Mouse (Mus musculus) urinary bladder, postnatal 25 days (tissue): ENCODE results near the gene Tube1.

Experiments
- DNase-seq: peaks from one replicate; pipeline ENCODE4 v3.0.0; 2022; ENCODE audit warnings: low spot score

The Tube1 gene

DNA sequence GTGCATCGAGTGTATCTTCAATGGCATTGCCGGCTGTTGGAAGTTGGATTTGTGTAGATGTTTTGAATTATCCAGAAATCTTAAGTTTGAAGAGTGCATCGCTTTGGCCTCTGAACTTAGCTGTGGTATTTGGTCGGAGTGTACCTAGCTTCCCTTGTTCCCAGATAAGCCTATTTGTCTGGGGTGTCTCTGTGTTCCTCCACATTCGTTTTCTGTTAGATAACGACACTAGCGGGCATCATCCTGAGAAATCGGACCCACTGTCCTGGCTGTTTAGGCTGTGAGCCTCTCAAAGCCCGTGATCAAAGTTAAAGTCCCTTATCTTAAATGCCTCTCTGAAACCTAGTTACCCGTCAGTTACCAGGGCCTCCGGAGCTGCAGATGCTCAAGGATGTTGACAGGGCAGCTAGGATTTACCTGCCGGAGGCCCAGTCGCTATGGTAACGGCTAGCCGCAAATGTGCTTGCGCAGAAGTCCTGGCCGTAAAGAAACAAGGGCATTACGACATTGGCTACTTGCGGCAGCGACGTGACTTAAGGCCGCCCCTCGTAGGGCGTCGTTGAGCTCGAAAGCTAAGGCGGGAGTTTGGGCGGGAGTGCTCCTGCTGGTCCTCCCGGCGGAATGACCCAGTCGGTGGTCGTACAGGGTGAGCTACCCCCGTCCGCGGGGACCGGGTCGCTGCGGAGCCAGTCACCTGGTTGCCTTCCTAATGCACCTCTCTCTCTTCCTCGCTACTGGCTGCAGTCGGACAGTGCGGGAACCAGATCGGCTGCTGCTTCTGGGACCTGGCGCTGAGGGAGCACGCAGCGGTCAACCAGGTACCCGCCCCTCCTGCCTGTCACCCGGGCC lies at the start of gene Tube1, which contains the start of gene Fam229b:
Tube1 (plus strand) TSS at position 515 of the 849 bp plus-strand sequence.
Fam229b (minus strand) TSS at position 453 of the 849 bp plus-strand sequence.
- DNase-seq, result peak; percentile 81

DNA sequence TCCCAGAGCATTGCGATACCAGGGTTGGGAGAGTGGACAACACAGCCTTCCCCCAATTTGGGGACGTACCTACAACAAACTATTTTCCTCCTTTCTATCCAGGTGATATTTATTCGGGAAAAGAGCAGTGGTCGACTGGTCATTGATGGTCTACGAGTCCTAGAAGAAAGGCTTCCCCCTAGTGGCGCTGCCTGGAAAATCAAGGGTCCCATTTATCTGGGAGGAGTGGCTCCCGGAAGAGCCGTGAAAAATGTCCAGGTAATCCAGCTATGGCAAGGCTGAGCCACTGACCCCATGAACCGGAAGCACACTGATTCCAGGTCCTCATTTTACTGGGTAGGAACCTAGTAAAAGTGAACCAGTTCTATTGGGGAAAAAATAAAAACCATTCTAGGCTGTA lies 36.8 kb upstream of the Tube1 start:
- DNase-seq, result peak; percentile 11

GRCm38 (mm10) chr10:39098746-39099145 lies 35.0 kb upstream of the Tube1 start:
- DNase-seq, result no peak

- no peak for DNase-seq
Observed at GRCm38 (mm10) chr10:39104803-39105449, 28.9 kb upstream of the Tube1 start.

DNA sequence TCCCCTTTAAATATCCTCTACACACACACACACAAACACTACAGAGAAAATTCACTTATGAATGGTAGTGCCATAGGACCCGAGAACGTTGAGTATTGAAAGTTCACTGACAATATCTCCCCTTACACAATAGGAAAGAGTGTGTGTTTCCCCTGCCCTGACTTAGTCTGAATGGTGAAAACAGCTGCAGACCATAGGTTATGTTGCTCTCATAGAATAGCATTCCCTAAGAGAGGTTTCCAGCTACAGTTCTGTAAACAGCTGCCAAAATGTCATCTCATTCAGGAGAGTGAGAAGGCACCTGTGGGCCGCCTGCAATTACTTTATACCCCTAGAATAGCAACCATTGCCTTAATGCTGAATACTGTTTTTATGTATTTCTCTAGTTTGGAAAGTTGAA lies 27.4 kb upstream of the Tube1 start:
- DNase-seq, result no peak

- DNase-seq, result no peak
Observed at GRCm38 (mm10) chr10:39106935-39107334, 26.8 kb upstream of the Tube1 start.

DNA sequence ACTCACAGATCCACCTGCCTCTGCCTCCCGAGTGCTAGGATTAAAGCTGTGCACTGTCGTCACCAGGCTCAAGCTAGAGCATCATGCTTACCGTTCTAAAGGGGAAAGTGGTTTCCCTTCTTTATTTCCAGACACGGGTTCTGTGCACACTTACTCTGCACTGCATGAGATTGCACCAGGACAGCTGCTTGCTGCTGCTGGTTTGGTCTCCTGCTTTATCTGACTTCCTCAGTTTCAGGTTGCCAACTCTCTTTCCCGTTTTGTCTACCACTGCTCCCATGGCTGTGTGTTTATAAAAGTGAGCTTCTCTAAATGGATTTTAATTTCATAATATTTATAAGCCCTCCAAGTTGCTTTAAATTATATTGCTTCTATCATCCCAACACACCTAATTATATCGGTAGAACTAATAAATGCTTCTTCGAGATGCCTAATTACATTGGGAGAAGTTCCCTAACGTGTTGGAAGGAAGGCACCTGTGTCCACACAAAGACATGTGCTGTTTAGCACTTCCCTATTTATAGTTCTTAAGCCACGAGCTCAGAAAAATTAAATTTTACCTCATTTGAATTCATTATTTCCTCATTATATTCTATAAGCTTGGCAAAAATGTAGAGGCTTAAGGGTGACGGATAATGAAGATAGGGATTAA lies 24.8 kb upstream of the Tube1 start:
- DNase-seq, result no peak

DNA sequence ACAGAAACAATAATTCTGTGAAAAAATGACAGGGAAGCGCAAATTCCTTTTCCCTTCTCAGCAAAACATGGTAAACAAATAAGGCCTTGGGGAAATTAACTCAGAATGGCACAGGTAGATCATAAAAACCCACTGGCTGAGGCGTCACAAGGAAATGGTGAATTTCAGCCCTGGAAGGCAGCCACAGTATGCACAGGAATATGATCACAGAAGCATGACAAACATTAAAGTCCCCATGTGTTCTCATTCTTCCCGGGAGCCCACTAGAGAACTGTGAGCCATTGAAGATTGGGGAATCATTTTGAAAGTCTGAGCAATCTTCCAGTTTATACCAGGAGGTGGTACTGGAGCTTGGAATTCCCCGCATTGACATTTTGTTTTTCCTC lies 24.3 kb upstream of the Tube1 start:
- no peak for DNase-seq

DNA sequence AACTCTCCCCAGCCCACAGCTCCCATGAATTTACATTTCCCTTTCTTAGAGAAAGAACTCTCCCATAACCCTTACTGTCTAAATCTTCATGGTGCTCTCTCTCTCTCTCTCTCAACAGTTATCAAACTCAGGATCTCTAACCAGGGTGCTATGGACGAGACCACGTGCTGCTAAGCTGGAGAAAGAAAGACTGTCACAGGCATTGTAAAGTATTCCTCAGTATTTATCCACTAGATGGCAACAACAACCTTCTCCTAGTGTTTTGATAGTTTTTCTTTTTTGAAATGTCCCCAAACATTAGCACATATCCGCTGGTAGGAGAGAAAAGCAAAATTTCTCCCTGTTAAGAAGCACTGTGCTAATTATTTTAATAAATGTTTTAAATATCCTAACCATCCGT lies 12.4 kb upstream of the Tube1 start:
- DNase-seq, result no peak

DNA sequence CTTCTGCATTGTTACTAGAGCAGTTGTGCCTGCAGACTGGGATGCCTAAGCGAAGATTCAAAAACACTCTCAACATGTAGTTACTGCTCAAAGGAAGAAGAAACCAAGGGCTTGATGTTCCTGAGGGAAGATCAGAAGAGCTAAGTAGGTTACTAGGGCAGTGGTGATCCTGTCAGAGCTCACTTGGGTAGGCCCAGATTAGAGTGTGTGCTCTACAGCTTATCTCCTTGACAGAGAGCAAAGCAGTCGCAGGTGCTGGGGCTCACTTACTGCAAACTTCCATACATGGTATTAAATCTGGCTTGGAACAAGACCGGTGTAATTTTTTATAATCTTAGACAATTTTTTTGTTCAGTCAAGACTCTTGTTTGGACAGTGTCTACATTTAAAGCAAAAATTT lies 4.0 kb downstream of the Tube1 start:
- no peak for DNase-seq

DNA sequence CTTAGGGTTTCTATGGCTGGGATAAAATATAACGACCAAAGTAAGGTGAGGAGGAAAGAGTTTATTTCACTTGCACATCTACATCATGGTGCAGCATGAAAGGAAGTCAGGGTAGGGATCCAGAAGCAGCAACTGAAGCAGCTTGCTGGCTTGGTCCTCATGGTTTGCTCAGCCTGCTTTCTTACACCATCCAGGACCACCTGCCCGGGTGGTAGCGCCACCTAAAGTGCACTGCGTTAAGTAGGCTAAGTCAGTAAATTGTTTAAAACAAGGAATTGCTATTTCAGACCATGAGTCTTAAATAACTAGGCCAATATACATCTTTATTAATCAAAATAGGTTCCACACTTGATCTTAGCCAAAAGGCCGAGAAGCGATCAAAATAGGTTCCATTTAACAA lies 5.0 kb downstream of the Tube1 start:
- no peak for DNase-seq

DNA sequence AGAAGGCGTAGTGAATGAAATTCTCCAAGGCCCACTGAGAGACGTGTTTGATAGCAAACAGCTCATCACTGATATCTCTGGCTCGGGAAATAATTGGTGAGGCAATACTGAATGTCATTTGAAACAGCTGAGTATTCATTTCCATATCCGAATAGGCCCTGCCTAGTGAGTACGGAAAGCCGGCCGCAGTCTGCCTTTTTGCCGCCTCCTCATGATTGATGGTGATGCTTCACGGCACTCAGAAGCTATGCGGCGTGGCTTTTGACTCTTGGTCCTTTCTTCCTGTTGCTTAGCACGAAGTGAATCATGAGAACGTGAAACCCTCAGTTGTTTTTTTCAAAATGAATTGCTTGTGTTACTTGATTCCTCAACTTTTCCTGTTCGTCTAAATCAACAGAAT lies 7.1 kb downstream of the Tube1 start:
- DNase-seq, result no peak

GRCm38 (mm10) chr10:39141401-39141800 lies 7.6 kb downstream of the Tube1 start:
- no peak for DNase-seq

- DNase-seq, result no peak
Observed at GRCm38 (mm10) chr10:39142216-39142615, 8.4 kb downstream of the Tube1 start.

DNA sequence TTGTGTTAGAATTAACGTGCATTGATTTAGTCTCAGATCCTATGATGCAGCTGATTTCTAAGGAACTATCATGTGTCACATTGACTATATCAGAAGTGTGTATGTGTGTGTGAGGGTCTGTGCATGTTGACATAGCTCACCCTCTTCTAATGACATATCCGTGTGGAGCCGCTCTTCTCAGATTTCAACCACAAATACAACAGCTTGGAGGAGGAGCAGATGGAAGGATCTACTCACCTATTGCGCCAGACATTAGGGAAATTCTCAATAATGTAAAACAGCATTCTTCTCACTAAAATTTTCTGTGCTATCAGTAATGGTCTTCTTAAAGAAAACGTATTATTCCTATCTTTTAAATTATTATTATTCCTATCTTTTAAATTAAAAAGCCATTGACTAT lies 22.9 kb downstream of the Tube1 start:
- no peak for DNase-seq

- DNase-seq, result no peak
Observed at GRCm38 (mm10) chr10:39157321-39157720, 23.5 kb downstream of the Tube1 start.

DNA sequence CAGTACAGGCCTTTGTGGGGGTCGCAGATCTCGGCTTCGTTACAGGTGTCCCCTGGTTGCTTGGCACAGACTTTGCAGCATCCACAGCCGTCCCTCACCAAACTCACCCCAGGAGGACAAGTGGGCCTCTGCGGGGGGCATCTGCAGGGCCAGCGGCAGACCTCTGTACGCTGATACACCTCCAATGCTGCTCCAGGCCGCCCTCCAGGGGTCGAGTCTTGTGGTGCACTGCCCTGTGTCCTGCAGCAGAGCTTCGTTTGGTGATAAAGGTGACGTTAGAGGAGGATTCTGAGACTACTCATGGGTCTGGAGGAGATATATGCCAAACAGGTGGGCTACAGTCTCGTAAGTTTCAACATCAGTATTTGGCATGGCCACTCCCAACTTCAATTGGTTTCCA lies 24.5 kb downstream of the Tube1 start:
- DNase-seq, result no peak

GRCm38 (mm10) chr10:39161406-39161805 lies 27.6 kb downstream of the Tube1 start:
- no peak for DNase-seq

DNA sequence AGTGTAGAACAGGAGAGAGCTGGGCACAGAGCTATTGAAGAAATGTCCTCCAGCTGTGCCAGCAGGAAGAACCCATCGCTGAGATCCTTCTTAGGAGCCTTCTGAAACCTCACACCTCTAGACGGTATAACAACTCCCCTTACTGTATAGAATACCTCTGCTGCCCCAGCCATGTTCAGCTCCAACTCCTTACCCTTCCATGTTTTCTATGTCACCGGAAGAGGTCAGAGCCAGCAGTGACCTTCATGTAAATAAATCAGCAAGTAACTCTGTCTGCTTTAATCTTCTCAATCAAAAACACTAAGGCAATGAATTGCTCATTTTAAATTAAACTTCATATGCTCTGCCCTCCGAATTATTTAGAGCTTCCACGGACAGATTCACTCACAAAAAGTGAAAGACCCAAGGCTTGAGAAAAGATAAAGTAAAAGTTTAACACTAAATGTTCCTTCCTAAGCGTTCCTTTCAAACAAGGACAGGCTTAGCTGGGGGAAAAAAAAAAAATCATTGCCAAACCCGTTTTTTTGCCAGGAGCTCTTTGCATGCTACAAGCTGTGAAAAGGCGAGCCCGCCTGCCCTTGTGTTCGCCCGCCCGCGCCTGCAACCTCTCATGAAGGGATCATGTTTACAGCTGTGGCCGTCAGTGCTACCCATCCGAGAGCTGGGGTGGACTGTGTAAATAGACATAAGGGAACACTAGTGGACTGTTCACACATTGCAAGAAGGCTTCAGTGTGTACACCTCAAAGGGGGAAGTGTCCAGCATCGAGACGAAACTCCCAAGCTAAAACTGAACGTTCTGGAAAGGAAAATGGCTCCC lies 29.1 kb downstream of the Tube1 start:
- no peak for DNase-seq

DNA sequence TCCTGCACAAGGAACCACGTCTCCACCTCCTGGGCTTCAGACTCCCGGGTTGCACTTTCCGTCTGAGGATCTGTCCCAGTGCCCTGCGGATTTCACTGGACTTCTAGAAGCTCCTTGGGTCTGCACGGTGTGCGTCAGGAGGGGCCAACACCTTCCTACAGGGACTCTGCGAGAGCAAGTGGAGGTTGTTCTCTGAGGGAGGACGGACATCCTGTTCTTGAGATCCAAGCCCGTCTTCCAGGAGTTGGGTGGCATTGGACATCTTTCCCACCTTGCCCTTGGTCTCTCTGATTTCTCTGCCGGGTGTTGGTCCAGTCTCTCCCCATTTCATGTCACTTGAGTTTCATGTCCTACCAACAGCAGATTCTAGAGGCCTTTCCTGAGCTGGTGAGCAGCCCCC lies 29.9 kb downstream of the Tube1 start, which contains the start of gene Ccn6:
Ccn6 (minus strand) TSS at position 101 of the 400 bp plus-strand sequence.
- DNase-seq, result no peak

- no peak for DNase-seq
Observed at GRCm38 (mm10) chr10:39165632-39166115, 31.9 kb downstream of the Tube1 start.

DNA sequence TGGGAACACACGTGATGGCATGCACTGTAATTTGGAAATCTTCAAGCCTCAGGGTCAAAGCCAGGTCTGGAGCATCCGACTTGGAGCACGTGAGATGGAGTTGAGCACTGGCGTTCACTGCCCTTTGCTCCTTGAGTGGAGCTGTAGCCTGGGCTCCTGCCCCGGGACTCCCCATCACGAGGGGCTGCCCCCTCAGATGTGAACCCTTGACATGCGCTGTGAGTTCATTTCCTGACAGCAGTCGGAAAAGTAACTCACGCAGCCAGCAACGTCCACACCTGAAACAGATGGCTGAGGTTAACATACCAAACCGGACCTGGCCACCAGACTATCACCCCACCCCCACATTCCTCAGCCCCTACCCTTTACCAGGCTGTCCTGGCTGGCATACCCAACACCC lies 33.8 kb downstream of the Tube1 start:
- no peak for DNase-seq
